11 mouse cellular contexts compared by ENCODE assay signal in the genomic region with DNA sequence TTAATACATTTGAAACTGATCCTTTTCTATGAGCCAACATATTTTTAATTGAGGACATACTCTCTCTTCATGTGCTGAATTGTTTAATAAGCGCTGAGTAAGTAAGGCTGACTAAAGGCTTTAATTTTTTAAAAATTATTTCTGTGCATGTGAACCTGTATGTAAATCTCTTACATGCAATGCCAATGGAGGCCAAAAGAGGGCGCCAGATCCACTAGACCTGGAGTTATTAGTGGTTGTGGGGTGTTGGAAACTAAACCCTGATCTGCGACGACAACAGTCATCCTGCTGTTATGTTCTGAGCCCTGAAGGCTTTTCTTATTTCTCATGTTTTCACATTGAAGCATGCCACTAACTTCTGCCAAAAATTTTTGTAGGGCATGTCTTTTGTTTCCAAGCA.
DNase-seq lines count a peak whose midpoint lies in the region; ATAC-seq and TF ChIP-seq lines count a peak whose summit lies in the region.
"Had no signal": no experiment of that assay in that cellular context is flagged by ENCODE, and none has a peak within 500 bp of the region (broad histone marks: within the 10 kb centered on the region; RNA-seq: fewer than 3 reads in every experiment).

No protein-coding gene starts in this region.

- dilution Hi-C loops in CH12.LX (cut with MboI; ENCODE audit: extremely low pct_ligation_motif_present, extremely low pct_unique_long_range_greater_than_20kb, low sequenced_read_pairs): no loop called here

- in situ Hi-C loops in CH12.LX (cut with MboI; ENCODE audit: low pct_ligation_motif_present, low pct_unique_long_range_greater_than_20kb, low sequenced_read_pairs): no loop called here

- ATAC-seq in liver, embryonic 14.5 days (ENCODE audit: insufficient read depth): no peak
- no peak for ATAC-seq in frontal cortex, adult (ENCODE audit: low TSS enrichment)

- 0 out of 2 replicates have a peak, but pooled peaks have one; percentile 19 for TF ChIP-seq CTCF in kidney, adult 2 months (conservative IDR thresholded peaks at IDR 0.05; ENCODE audit: insufficient read depth, insufficient read length, low read depth, low read length)
- peak; percentile 42 to 58; a peak in 3 of 4 replicates for TF ChIP-seq CTCF in CH12.LX (conservative IDR thresholded peaks at IDR 0.05 in 1 of 2, IDR thresholded peaks at IDR 0.05 in 1 of 2; ENCODE audit: low read depth in 2 of 2, low read length in 2 of 2)
- TF ChIP-seq CTCF in liver, embryonic 14.5 days (IDR thresholded peaks at IDR 0.05; ENCODE audit: low read depth): peak; percentile 55; the same call in 1 of the 2 replicates

- no peak for TF ChIP-seq POLR2A in kidney, adult 2 months (IDR thresholded peaks at IDR 0.05; ENCODE audit: low read depth, low read length)
- no peak for TF ChIP-seq POLR2A in CH12.LX (IDR thresholded peaks at IDR 0.05; ENCODE audit: low read depth, low read length)

- H3K27me3 ChIP-seq in kidney, adult 2 months (replicated peaks; ENCODE audit: control insufficient read depth, insufficient read depth, low read length): no peaks in the 10 kb centered on the region
- H3K27me3 ChIP-seq in CH12.LX (replicated peaks): no peaks in the 10 kb centered on the region
- H3K27me3 ChIP-seq in liver, embryonic 14.5 days (ENCODE audit: control insufficient read depth, insufficient read depth, low read length): no peaks in the 10 kb centered on the region
- H3K27me3 ChIP-seq: embryonic facial prominence, embryonic 13.5 days; stomach, embryonic 15.5 days had no signal

- H3K27ac ChIP-seq in kidney, adult 2 months (ENCODE audit: insufficient read depth, low read depth, low read length): no peak overlapping the region
- H3K27ac ChIP-seq in CH12.LX (ENCODE audit: insufficient read depth, low read depth): no peak overlapping the region
- no peak overlapping the region for H3K27ac ChIP-seq in liver, embryonic 14.5 days
- H3K27ac ChIP-seq: embryonic facial prominence, embryonic 13.5 days; stomach, embryonic 15.5 days had no signal

- WGBS in kidney, adult 2 months: 75% methylated on average over 4 of the region's 4 CpGs
- WGBS in liver, embryonic 14.5 days (ENCODE audit: insufficient replicate concordance): 48% methylated on average over 4 of the region's 4 CpGs

- H3K4me2 ChIP-seq in CH12.LX (ENCODE audit: insufficient read depth, low read depth, poor library complexity, severe bottlenecking): no peak overlapping the region
- no peak overlapping the region for H3K4me2 ChIP-seq in liver, embryonic 14.5 days (ENCODE audit: low read depth)
- H3K4me2 ChIP-seq: embryonic facial prominence, embryonic 13.5 days; stomach, embryonic 15.5 days had no signal

- no peaks in the 10 kb centered on the region for H3K4me1 ChIP-seq in kidney, adult 2 months (ENCODE audit: control insufficient read depth, insufficient read depth, low read length)
- H3K4me1 ChIP-seq in CH12.LX (ENCODE audit: control insufficient read depth in 1 of 2, insufficient read depth in 2 of 2): peaks cover 4 to 17% of the 10 kb centered on the region in 2 experiments; a peak in 2 of 4 replicates
- no peaks in the 10 kb centered on the region for H3K4me1 ChIP-seq in liver, embryonic 14.5 days (replicated peaks; ENCODE audit: control insufficient read depth in 2 of 2, insufficient read depth in 2 of 2, low read length in 1 of 2)

- no peak for TF ChIP-seq EP300 in CH12.LX (IDR thresholded peaks at IDR 0.05; ENCODE audit: low read length)
- TF ChIP-seq EP300 in liver, embryonic 14.5 days (IDR thresholded peaks at IDR 0.05; ENCODE audit: low read depth): no peak

- peak; percentile 42 for TF ChIP-seq RAD21 in CH12.LX (IDR thresholded peaks at IDR 0.05; ENCODE audit: low read depth, low read length)

- H3K4me3 ChIP-seq in kidney, adult 2 months (ENCODE audit: insufficient read depth, low read depth, low read length): no peak overlapping the region
- no peak overlapping the region for H3K4me3 ChIP-seq in CH12.LX (replicated peaks in 1 of 3; ENCODE audit: low read depth in 2 of 3, low read length in 2 of 3, poor library complexity in 1 of 3)
- H3K4me3 ChIP-seq in liver, embryonic 14.5 days (ENCODE audit: insufficient read depth in 1 of 2, low read depth in 2 of 2, low read length in 2 of 2): no peak overlapping the region
- H3K4me3 ChIP-seq: embryonic facial prominence, embryonic 13.5 days; stomach, embryonic 15.5 days had no signal

- DNase-seq in kidney, adult 2 months: peak; percentile 16
- no peak for DNase-seq in kidney, adult 11 months
- DNase-seq in A20 (ENCODE audit: low read depth, low spot score) (peak; percentile 64), CH12.LX (ENCODE audit: extremely low read depth) (no peak)
- no peak for DNase-seq in liver, embryonic 14.5 days (ENCODE audit: low read depth in 3 of 3, low spot score in 3 of 3)
- DNase-seq in layer of hippocampus, postnatal 14 days (ENCODE audit: low spot score in 2 of 2): no peak
- no peak for DNase-seq in frontal cortex, postnatal 14 days (ENCODE audit: low spot score in 2 of 2)
- DNase-seq: gastrocnemius, postnatal 25 days had no signal

- H3K9me3 ChIP-seq in CH12.LX (replicated peaks; ENCODE audit: low read length): no peaks in the 10 kb centered on the region
- H3K9me3 ChIP-seq in liver, embryonic 14.5 days (ENCODE audit: control insufficient read depth, low read length): no peaks in the 10 kb centered on the region
- H3K9me3 ChIP-seq: embryonic facial prominence, embryonic 13.5 days; stomach, embryonic 15.5 days had no signal

- no peaks in the 10 kb centered on the region for H3K79me2 ChIP-seq in CH12.LX (replicated peaks; ENCODE audit: control insufficient read depth, extremely low read depth, insufficient read depth, poor library complexity, severe bottlenecking)

- H3K9ac ChIP-seq in CH12.LX (ENCODE audit: insufficient read depth, low read depth): no peak overlapping the region
- no peak overlapping the region for H3K9ac ChIP-seq in liver, embryonic 14.5 days (replicated peaks)
- H3K9ac ChIP-seq: embryonic facial prominence, embryonic 13.5 days; stomach, embryonic 15.5 days had no signal

- H3K36me3 ChIP-seq in kidney, adult 2 months (ENCODE audit: control insufficient read depth, insufficient read depth, low read length): no peaks in the 10 kb centered on the region
- H3K36me3 ChIP-seq in CH12.LX (replicated peaks in 1 of 2; ENCODE audit: control insufficient read depth in 1 of 2, insufficient read depth in 1 of 2, low read length in 1 of 2): no peaks in the 10 kb centered on the region
- H3K36me3 ChIP-seq in liver, embryonic 14.5 days (replicated peaks; ENCODE audit: control insufficient read depth, insufficient read depth, low read depth): no peaks in the 10 kb centered on the region
- H3K36me3 ChIP-seq: embryonic facial prominence, embryonic 13.5 days; stomach, embryonic 15.5 days had no signal

TF ChIP-seq in CH12.LX, 34 proteins besides CTCF, POLR2A, EP300 and RAD21:
- TF ChIP-seq TBP (conservative IDR thresholded peaks at IDR 0.05; ENCODE audit: low read depth, low read length) (no peak), HCFC1 (IDR thresholded peaks at IDR 0.05; ENCODE audit: low read depth, low read length) (no peak), SMC3 (IDR thresholded peaks at IDR 0.05; ENCODE audit: low read depth, low read length) (peak; percentile 37; the same call in 1 of the 2 replicates)

Comparison
In these comparisons a context has a peak if more than half of its experiments do, and no peak if none do; other contexts are left out.
1. DNase-seq: peak in kidney, adult 2 months (single experiment) and A20 (single experiment); none in kidney, adult 11 months (single experiment), CH12.LX (single experiment), liver, embryonic 14.5 days (0 of 3), layer of hippocampus, postnatal 14 days (0 of 2) and frontal cortex, postnatal 14 days (0 of 2).
2. Peak in every context shown above with its lines, with median percentiles within 50 percentile points of each other: CTCF ChIP-seq.